Mouse (Mus musculus) heart, embryonic 11.5 days (tissue): ENCODE results near the gene Tenm2. TPM values are rescaled to one million over a fixed set of nuclear protein-coding genes. Genes with fewer than 3 reads are reported as not detected.

Source experiments
- ATAC-seq: fragments of 200-750 bp; cut with Nextera tagmentation; replicated peaks from 2 replicates; pipeline ENCODE4 v1.8.0; 2017; ENCODE audit warnings: moderate library complexity; ENCODE audit not compliant: insufficient number of reproducible peaks, low FRiP score, low TSS enrichment
- H3K27ac ChIP-seq: fragments of 300-500 bp; sonication (generic); 2 replicates; pipeline ENCODE4 v1.5.1; 2014; ENCODE audit warnings: mild to moderate bottlenecking, low read depth, low read length
- H3K27me3 ChIP-seq: fragments of 300-500 bp; sonication (generic); 2 replicates; pipeline ENCODE4 v1.6.1; 2014; ENCODE audit warnings: mild to moderate bottlenecking, low read length, mixed read lengths; ENCODE audit not compliant: control insufficient read depth, insufficient read depth
- H3K36me3 ChIP-seq: fragments of 300-500 bp; sonication (generic); 2 replicates; pipeline ENCODE4 v1.6.1; 2014; ENCODE audit warnings: mild to moderate bottlenecking, low read length, moderate library complexity, mixed read lengths; ENCODE audit not compliant: control insufficient read depth, insufficient read depth
- H3K4me1 ChIP-seq: fragments of 300-500 bp; sonication (generic); 2 replicates; pipeline ENCODE4 v1.6.1; 2014; ENCODE audit warnings: low read length; ENCODE audit not compliant: control insufficient read depth, insufficient read depth
- H3K4me2 ChIP-seq: fragments of 300-500 bp; sonication (generic); 2 replicates; pipeline ENCODE4 v1.6.1; 2014; ENCODE audit warnings: mild to moderate bottlenecking, moderate library complexity
- H3K4me3 ChIP-seq: fragments of 300-500 bp; sonication (generic); 2 replicates; pipeline ENCODE4 v1.5.1; 2014; ENCODE audit warnings: low read depth, low read length
- H3K9ac ChIP-seq: fragments of 300-500 bp; sonication (generic); 2 replicates; pipeline ENCODE4 v1.6.1; 2014; ENCODE audit warnings: mild to moderate bottlenecking, low read depth, low read length, moderate library complexity
- H3K9me3 ChIP-seq: fragments of 300-500 bp; sonication (generic); replicated peaks from 2 replicates; pipeline ENCODE4 v1.6.1; 2016; ENCODE audit warnings: low read length; ENCODE audit not compliant: control insufficient read depth
- WGBS: fragments of 180-500 bp; shearing (Covaris S2); extraction: QIAGEN DNeasy Blood & Tissue Kit; methylation state at CpG from one replicate; pipeline ENCODE4 v1.1.7; 2014; ENCODE audit not compliant: insufficient replicate concordance; 5-methylcytosine and 5-hydroxymethylcytosine counted together
- polyA plus RNA-seq: library from polyadenylated mRNA; unstranded; fragments of >200 nt; fragmentation: Nextera tagmentation; extraction: Ambion mirVana; gene quantifications from 2 replicates; pipeline ENCODE4 v1.2.1, GENCODE M21; 2014

The Tenm2 gene
- polyA plus RNA-seq, 1 experiment from 2014 or later = 1.4 TPM

- no peak for ATAC-seq
- WGBS = 59% methylated on average over 5 of the region's 5 CpGs
- H3K36me3 ChIP-seq = no peaks in the 10 kb centered on the region
- no peak overlapping the region for H3K4me2 ChIP-seq
- no peak overlapping the region for H3K9ac ChIP-seq
- H3K4me3 ChIP-seq = no peak overlapping the region
- no peaks in the 10 kb centered on the region for H3K27me3 ChIP-seq
- H3K27ac ChIP-seq = no peak overlapping the region
- no peaks in the 10 kb centered on the region for H3K4me1 ChIP-seq
- H3K9me3 ChIP-seq = no peaks in the 10 kb centered on the region
Observed at GRCm38 (mm10) chr11:37046671-37047070, 189.1 kb downstream of the Tenm2 start.

- 60% methylated on average over 4 of the region's 4 CpGs for WGBS
- H3K27me3 ChIP-seq = no peaks in the 10 kb centered on the region
- no peak overlapping the region for H3K9ac ChIP-seq
- H3K27ac ChIP-seq = no peak overlapping the region
- no peak for ATAC-seq
- H3K4me3 ChIP-seq = no peak overlapping the region
- no peaks in the 10 kb centered on the region for H3K36me3 ChIP-seq
- H3K4me2 ChIP-seq = no peak overlapping the region
- H3K4me1 ChIP-seq = no peaks in the 10 kb centered on the region
- H3K9me3 ChIP-seq = no peaks in the 10 kb centered on the region
Observed at GRCm38 (mm10) chr11:37041259-37041658, 194.5 kb downstream of the Tenm2 start.

GRCm38 (mm10) chr11:37039283-37039682, 196.5 kb downstream of the Tenm2 start:
- WGBS = 71% methylated on average over 3 of the region's 3 CpGs
- H3K4me2 ChIP-seq = no peak overlapping the region
- no peak overlapping the region for H3K9ac ChIP-seq
- H3K36me3 ChIP-seq = no peaks in the 10 kb centered on the region
- H3K9me3 ChIP-seq = no peaks in the 10 kb centered on the region
- H3K27ac ChIP-seq = no peak overlapping the region
- H3K4me1 ChIP-seq = no peaks in the 10 kb centered on the region
- H3K4me3 ChIP-seq = no peak overlapping the region
- ATAC-seq = no peak
- no peaks in the 10 kb centered on the region for H3K27me3 ChIP-seq

GRCm38 (mm10) chr11:37031305-37032055, 204.3 kb downstream of the Tenm2 start:
- no peak overlapping the region for H3K4me3 ChIP-seq
- H3K9me3 ChIP-seq = no peaks in the 10 kb centered on the region
- H3K36me3 ChIP-seq = no peaks in the 10 kb centered on the region
- no peak overlapping the region for H3K9ac ChIP-seq
- H3K27me3 ChIP-seq = no peaks in the 10 kb centered on the region
- H3K4me2 ChIP-seq = no peak overlapping the region
- no peak for ATAC-seq
- no peak overlapping the region for H3K27ac ChIP-seq
- H3K4me1 ChIP-seq = no peaks in the 10 kb centered on the region
- WGBS = 54% methylated on average over 7 of the region's 7 CpGs

- H3K9ac ChIP-seq = no peak overlapping the region
- no peak overlapping the region for H3K4me2 ChIP-seq
- no peak for ATAC-seq
- H3K36me3 ChIP-seq = no peaks in the 10 kb centered on the region
- H3K4me3 ChIP-seq = no peak overlapping the region
- no peaks in the 10 kb centered on the region for H3K4me1 ChIP-seq
- no peaks in the 10 kb centered on the region for H3K27me3 ChIP-seq
- no peak overlapping the region for H3K27ac ChIP-seq
- WGBS = 75% methylated on average over 1 of the region's 1 CpGs
- no peaks in the 10 kb centered on the region for H3K9me3 ChIP-seq
Observed at GRCm38 (mm10) chr11:37011900-37012299, 223.9 kb downstream of the Tenm2 start.

DNA sequence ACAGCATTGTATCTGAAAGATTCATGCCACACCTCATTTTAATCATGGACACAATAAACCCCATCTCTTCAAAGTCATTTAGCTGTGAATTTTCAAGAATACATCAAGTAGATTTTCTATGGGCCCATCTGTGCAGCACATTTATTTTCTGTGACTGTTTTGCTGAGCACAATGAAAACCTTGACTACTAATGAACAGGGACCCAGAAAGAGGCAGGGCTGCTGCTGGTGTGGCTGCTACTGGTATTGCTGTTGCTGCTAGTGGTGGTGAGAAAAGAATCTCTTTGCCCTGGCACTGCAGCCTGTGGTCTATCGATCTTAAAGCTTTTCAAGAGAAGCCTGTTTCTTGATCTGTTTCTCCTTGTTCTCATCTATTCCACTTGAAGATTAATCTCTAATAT, 226.5 kb downstream of the Tenm2 start:
- no peaks in the 10 kb centered on the region for H3K27me3 ChIP-seq
- no peaks in the 10 kb centered on the region for H3K4me1 ChIP-seq
- H3K4me2 ChIP-seq = no peak overlapping the region
- no peaks in the 10 kb centered on the region for H3K36me3 ChIP-seq
- WGBS = 75% methylated on average over 1 of the region's 1 CpGs
- no peaks in the 10 kb centered on the region for H3K9me3 ChIP-seq
- no peak overlapping the region for H3K27ac ChIP-seq
- ATAC-seq = no peak
- no peak overlapping the region for H3K4me3 ChIP-seq
- no peak overlapping the region for H3K9ac ChIP-seq

- Histone ChIP-seq H3K4me3 (no peak overlapping the region), H3K36me3 (no peaks in the 10 kb centered on the region), H3K9me3 (no peaks in the 10 kb centered on the region), H3K27me3 (no peaks in the 10 kb centered on the region), H3K9ac (no peak overlapping the region), H3K4me2 (no peak overlapping the region), H3K4me1 (no peaks in the 10 kb centered on the region), H3K27ac (no peak overlapping the region)
- 66% methylated on average over 3 of the region's 3 CpGs for WGBS
- ATAC-seq = no peak
Observed at GRCm38 (mm10) chr11:36997668-36998067, 238.1 kb downstream of the Tenm2 start.

- Histone ChIP-seq H3K36me3 (no peaks in the 10 kb centered on the region), H3K9ac (no peak overlapping the region), H3K27me3 (no peaks in the 10 kb centered on the region), H3K9me3 (no peaks in the 10 kb centered on the region), H3K4me2 (no peak overlapping the region), H3K4me3 (no peak overlapping the region), H3K27ac (no peak overlapping the region), H3K4me1 (no peaks in the 10 kb centered on the region)
- peak; percentile 55; the same call in 1 of the 2 replicates for ATAC-seq
- WGBS = 57% methylated on average over 3 of the region's 3 CpGs
Observed at GRCm38 (mm10) chr11:36990895-36991294, 244.9 kb downstream of the Tenm2 start.
